Mouse (Mus musculus) small intestine, adult 2 months (tissue): ENCODE measurements around the gene 6430550D23Rik. TPM values are rescaled to one million over a fixed set of nuclear protein-coding genes. Genes with fewer than 3 reads are reported as not detected.
A peak's percentile ranks its signal among the peaks of the same experiment; 100 is the strongest.

Source experiments
- H3K27ac ChIP-seq: fragments of 200-500 bp; 2 replicates; pipeline ENCODE4 v1.5.1; 2012; ENCODE audit warnings: low read depth, low read length, control low read depth, inconsistent platforms; ENCODE audit not compliant: insufficient read depth
- H3K27me3 ChIP-seq: fragments of 200-500 bp; 2 replicates; pipeline ENCODE4 v1.6.1; 2012; ENCODE audit warnings: mild to moderate bottlenecking, moderate library complexity, low read length, inconsistent platforms; ENCODE audit not compliant: control insufficient read depth, insufficient read depth
- H3K36me3 ChIP-seq: fragments of 200-500 bp; 2 replicates; pipeline ENCODE4 v1.6.1; 2012; ENCODE audit warnings: mild to moderate bottlenecking, low read length, control low read depth, inconsistent platforms; ENCODE audit not compliant: control insufficient read depth, insufficient read depth
- H3K4me1 ChIP-seq: fragments of 200-500 bp; 2 replicates; pipeline ENCODE4 v1.6.1; 2012; ENCODE audit warnings: low read length, inconsistent platforms, mixed read lengths; ENCODE audit not compliant: control insufficient read depth, insufficient read depth, insufficient read length
- H3K4me3 ChIP-seq: fragments of 200-500 bp; 2 replicates; pipeline ENCODE4 v1.5.1; 2012; ENCODE audit warnings: low read depth, mild to moderate bottlenecking, control low read depth, inconsistent platforms, low read length, moderate library complexity
- CTCF ChIP-seq: fragments of 200-500 bp; IDR thresholded peaks from 2 replicates; pipeline ENCODE4 v1.5.1; 2012; ENCODE audit warnings: low read depth, mild to moderate bottlenecking, control low read depth, inconsistent platforms, low read length, moderate library complexity, mixed read lengths; ENCODE audit not compliant: insufficient replicate concordance, insufficient read length; ENCODE audit errors: extremely low read depth
- POLR2A ChIP-seq: fragments of 200-500 bp; IDR thresholded peaks from 2 replicates; pipeline ENCODE4 v1.6.1; 2012; ENCODE audit warnings: low read depth, mild to moderate bottlenecking, control low read depth, inconsistent platforms, low read length, moderate library complexity
- WGBS: fragments of 180-500 bp; shearing (Covaris S2); methylation state at CpG from one replicate; pipeline ENCODE4 v1.1.7; 2018; 5-methylcytosine and 5-hydroxymethylcytosine counted together
- polyA plus RNA-seq: library from polyadenylated mRNA; depleted of rRNA; stranded (reverse); fragments of >200 nt; gene quantifications from 2 replicates; pipeline ENCODE4 v1.2.3, GENCODE M21; 2012

6430550D23Rik gene
- polyA plus RNA-seq, 1 experiment, result 0.87 TPM

- Histone ChIP-seq H3K27me3 (no peaks in the 10 kb centered on the region), H3K4me1 (no peaks in the 10 kb centered on the region), H3K36me3 (peaks cover 42% of the 10 kb centered on the region), H3K27ac (no peak overlapping the region), H3K4me3 (no peak overlapping the region)
- TF ChIP-seq CTCF (no peak), POLR2A (no peak)
- WGBS, result 86% methylated on average over 7 of the region's 7 CpGs
Observed at GRCm38 (mm10) chr2:155985776-155986175, 22.0 kb downstream of the 6430550D23Rik start.

DNA sequence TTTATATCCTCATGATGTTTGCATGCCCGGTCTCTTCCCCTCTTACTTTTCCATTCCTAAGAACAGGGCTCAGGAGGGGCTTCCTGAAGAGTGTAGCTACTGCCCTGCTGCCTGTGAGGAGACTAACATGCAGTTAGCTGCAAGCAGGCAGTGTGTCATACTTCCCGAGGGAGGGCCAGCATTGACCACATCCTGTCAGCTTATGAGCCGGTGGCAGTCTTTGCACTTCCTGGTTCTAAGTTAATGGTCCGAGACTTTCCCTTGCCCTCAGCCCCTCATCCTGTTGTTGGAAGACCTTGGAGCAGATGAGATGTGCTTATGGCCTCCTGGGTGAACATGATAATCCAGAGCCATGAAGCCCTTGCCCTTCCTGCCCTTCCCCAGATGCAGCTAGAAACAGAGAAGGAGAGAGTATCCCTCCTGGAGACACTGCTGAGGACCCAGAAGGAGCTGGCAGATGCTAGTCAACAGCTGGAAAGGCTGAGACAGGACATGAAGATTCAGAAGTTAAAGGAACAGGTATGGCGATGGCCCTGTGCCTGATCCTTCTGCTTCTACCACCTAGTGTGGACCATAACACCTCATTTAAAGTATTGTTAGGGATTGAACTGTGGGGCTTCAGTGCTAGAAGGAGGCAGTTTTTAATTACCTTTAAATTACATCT, 28.3 kb downstream of the 6430550D23Rik start:
- H3K4me1 ChIP-seq, result no peaks in the 10 kb centered on the region
- no peaks in the 10 kb centered on the region for H3K27me3 ChIP-seq
- peaks cover 46% of the 10 kb centered on the region for H3K36me3 ChIP-seq
- peak overlapping the region; percentile 13; the same call in 1 of the 2 replicates for H3K27ac ChIP-seq
- TF ChIP-seq CTCF (no peak), POLR2A (no peak; the same call in 1 of the 2 replicates)
- H3K4me3 ChIP-seq, result peak overlapping the region; percentile 60
- 75% methylated on average over 5 of the region's 5 CpGs for WGBS

DNA sequence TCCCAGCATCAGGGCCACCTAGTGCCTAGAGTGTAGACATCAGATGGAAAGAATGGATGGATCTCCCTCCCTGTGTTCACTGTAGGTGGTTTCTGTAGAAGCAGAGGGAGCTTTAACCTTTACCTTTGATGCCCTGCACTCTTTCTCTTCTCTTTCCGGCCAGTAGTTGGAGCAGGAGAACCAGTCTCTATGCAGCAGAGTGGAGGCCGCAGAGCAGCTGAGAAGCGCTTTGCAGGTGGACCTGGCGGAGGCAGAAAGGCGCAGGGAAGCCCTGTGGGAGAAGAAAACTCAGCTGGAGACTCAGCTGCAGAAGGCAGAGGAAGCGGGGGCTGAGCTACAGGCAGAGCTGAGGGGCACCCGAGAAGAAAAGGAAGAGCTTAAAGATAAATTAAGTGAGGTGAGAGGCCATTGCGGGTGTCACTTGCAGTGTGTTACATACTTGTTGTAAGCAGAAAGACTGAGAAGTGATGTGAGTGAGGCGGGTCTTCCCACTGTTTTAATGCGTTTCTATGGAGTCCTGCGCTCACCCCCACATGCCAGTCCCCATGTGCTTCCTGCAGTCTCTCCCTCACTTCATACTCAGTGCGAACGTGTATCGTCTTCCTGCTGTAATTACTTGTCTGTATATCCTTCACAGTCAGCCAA, 33.6 kb downstream of the 6430550D23Rik start:
- H3K36me3 ChIP-seq, result peaks cover 38% of the 10 kb centered on the region
- H3K4me3 ChIP-seq, result no peak overlapping the region
- H3K27ac ChIP-seq, result no peak overlapping the region
- peaks cover 2% of the 10 kb centered on the region; the same call in 1 of the 2 replicates for H3K4me1 ChIP-seq
- no peaks in the 10 kb centered on the region for H3K27me3 ChIP-seq
- no peak for TF ChIP-seq POLR2A
- TF ChIP-seq CTCF, result no peak
- WGBS, result 85% methylated on average over 14 of the region's 14 CpGs

- Histone ChIP-seq H3K36me3 (peaks cover 42% of the 10 kb centered on the region), H3K4me3 (no peak overlapping the region), H3K4me1 (peaks cover 2% of the 10 kb centered on the region; the same call in 1 of the 2 replicates), H3K27me3 (no peaks in the 10 kb centered on the region), H3K27ac (no peak overlapping the region)
- WGBS, result 43% methylated on average over 6 of the region's 6 CpGs
- no peak for TF ChIP-seq CTCF
- TF ChIP-seq POLR2A, result no peak
Observed at GRCm38 (mm10) chr2:155973348-155973747, 34.4 kb downstream of the 6430550D23Rik start.

DNA sequence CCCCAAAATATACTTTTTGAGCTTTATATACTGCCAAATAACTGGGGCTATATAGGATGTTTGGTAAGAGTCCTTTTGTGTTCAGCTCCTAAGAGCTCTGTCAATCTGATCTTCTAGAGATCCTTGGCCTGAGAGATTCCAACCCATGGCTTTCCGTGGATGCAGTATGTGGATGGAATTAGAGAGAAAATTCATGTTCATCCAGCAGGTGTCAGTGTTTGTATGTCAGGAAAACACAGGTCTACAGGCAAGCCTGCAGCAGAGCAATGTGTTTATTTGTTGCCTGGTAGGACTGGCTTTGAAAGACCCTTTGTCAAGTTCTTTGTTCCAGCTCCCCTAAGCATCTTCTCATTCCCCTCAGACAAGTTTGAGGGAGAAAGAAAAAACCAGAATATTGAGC, 44.8 kb downstream of the 6430550D23Rik start:
- Histone ChIP-seq H3K4me3 (no peak overlapping the region), H3K36me3 (peaks cover 22% of the 10 kb centered on the region), H3K27ac (no peak overlapping the region), H3K27me3 (no peaks in the 10 kb centered on the region), H3K4me1 (no peaks in the 10 kb centered on the region)
- no peak for TF ChIP-seq POLR2A
- TF ChIP-seq CTCF, result no peak
- 47% methylated on average over 1 of the region's 1 CpGs for WGBS

GRCm38 (mm10) chr2:155961862-155962261, 45.9 kb downstream of the 6430550D23Rik start:
- Histone ChIP-seq H3K36me3 (peaks cover 16% of the 10 kb centered on the region), H3K27ac (no peak overlapping the region), H3K4me3 (no peak overlapping the region), H3K27me3 (no peaks in the 10 kb centered on the region), H3K4me1 (no peaks in the 10 kb centered on the region)
- TF ChIP-seq CTCF, result no peak
- no peak for TF ChIP-seq POLR2A
- 89% methylated on average over 10 of the region's 10 CpGs for WGBS

DNA sequence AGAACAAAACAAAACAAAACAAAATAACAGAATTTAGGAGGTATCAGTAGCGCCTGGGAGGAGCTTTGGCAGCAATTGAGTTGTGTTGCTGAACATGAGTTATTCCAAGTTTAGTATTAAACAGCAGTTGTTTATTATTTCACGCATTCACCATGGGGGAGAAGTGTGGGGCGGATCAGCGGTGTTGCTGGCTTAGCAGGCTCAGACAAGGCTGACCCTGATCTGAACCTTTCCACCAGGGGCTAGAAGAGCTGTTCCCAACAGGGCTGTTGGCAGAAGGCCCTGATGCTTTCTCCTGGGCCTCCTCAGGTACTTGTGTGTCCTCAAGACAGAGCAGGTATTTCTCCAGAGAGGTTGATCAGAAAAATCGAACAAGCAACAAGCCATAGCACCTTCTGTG, 47.8 kb downstream of the 6430550D23Rik start:
- no peaks in the 10 kb centered on the region for H3K27me3 ChIP-seq
- H3K36me3 ChIP-seq, result peaks cover 9% of the 10 kb centered on the region
- no peak overlapping the region for H3K27ac ChIP-seq
- WGBS, result 82% methylated on average over 5 of the region's 5 CpGs
- TF ChIP-seq CTCF, result no peak
- H3K4me3 ChIP-seq, result no peak overlapping the region
- no peaks in the 10 kb centered on the region for H3K4me1 ChIP-seq
